Mouse (Mus musculus): ENCODE results near the gene Cdc42se2.

The Cdc42se2 gene

GRCm38 (mm10) chr11:54786858-54787487 lies 502 bp downstream of the Cdc42se2 start:
- peak; percentile 65 for DNase-seq

- no peak for DNase-seq
These were observed 1.9 kb downstream of the Cdc42se2 start for GRCm38 (mm10) chr11:54785566-54785965.

- DNase-seq = no peak
These were observed 3.0 kb downstream of the Cdc42se2 start for GRCm38 (mm10) chr11:54784436-54784835.

- no peak for DNase-seq
These were observed 5.2 kb downstream of the Cdc42se2 start for GRCm38 (mm10) chr11:54782253-54782652.

GRCm38 (mm10) chr11:54779946-54780345 lies 7.5 kb downstream of the Cdc42se2 start:
- no peak for DNase-seq

- DNase-seq = no peak
These were observed 9.2 kb downstream of the Cdc42se2 start for GRCm38 (mm10) chr11:54778131-54778844.

GRCm38 (mm10) chr11:54777387-54778130 lies 9.9 kb downstream of the Cdc42se2 start:
- no peak for DNase-seq

GRCm38 (mm10) chr11:54776735-54777333 lies 10.6 kb downstream of the Cdc42se2 start:
- no peak for DNase-seq

- no peak for DNase-seq
These were observed 11.1 kb downstream of the Cdc42se2 start for GRCm38 (mm10) chr11:54776367-54776701.

GRCm38 (mm10) chr11:54775628-54776366 lies 11.7 kb downstream of the Cdc42se2 start:
- no peak for DNase-seq

GRCm38 (mm10) chr11:54774282-54775078 lies 13.0 kb downstream of the Cdc42se2 start:
- DNase-seq = no peak

- no peak for DNase-seq
These were observed 15.9 kb downstream of the Cdc42se2 start for GRCm38 (mm10) chr11:54771549-54771948.

- no peak for DNase-seq
These were observed 17.6 kb downstream of the Cdc42se2 start for GRCm38 (mm10) chr11:54769843-54770242.

GRCm38 (mm10) chr11:54768116-54768690 lies 19.3 kb downstream of the Cdc42se2 start:
- no peak for DNase-seq

- no peak for DNase-seq
These were observed 22.7 kb downstream of the Cdc42se2 start for GRCm38 (mm10) chr11:54764759-54765158.

GRCm38 (mm10) chr11:54764026-54764425 lies 23.4 kb downstream of the Cdc42se2 start:
- DNase-seq = no peak

- no peak for DNase-seq
These were observed 24.7 kb downstream of the Cdc42se2 start for GRCm38 (mm10) chr11:54762735-54763134.

GRCm38 (mm10) chr11:54757993-54758392 lies 29.5 kb downstream of the Cdc42se2 start:
- DNase-seq = peak; percentile 30

GRCm38 (mm10) chr11:54755148-54755664 lies 32.3 kb downstream of the Cdc42se2 start:
- DNase-seq = no peak

- DNase-seq = no peak
These were observed 33.0 kb downstream of the Cdc42se2 start for GRCm38 (mm10) chr11:54754301-54755147.

Data from lung, postnatal 14 days (tissue).